Mouse (Mus musculus): ENCODE results near the gene Adcy7. TPM values are rescaled to one million over a fixed set of nuclear protein-coding genes. Genes with fewer than 3 reads are reported as not detected.

Gene Adcy7
- total RNA-seq, 2 experiments from 2014 or later, result 48.9 to 60.4 TPM

GRCm38 (mm10) chr8:88320134-88320533 lies 47.9 kb downstream of the Adcy7 start:
- ATAC-seq (replicated peaks; ENCODE audit: low FRiP score, low TSS enrichment, poor library complexity, severe bottlenecking), result no peak

GRCm38 (mm10) chr8:88321387-88321786 lies 49.2 kb downstream of the Adcy7 start:
- ATAC-seq (replicated peaks; ENCODE audit: low FRiP score, low TSS enrichment, poor library complexity, severe bottlenecking), result no peak

- no peak for ATAC-seq (replicated peaks; ENCODE audit: low FRiP score, low TSS enrichment, poor library complexity, severe bottlenecking)
Observed at GRCm38 (mm10) chr8:88323523-88323922, 51.3 kb downstream of the Adcy7 start.

- no peak for ATAC-seq (replicated peaks; ENCODE audit: low FRiP score, low TSS enrichment, poor library complexity, severe bottlenecking)
Observed at GRCm38 (mm10) chr8:88324760-88325159, 52.6 kb downstream of the Adcy7 start.

- no peak for ATAC-seq (replicated peaks; ENCODE audit: low FRiP score, low TSS enrichment, poor library complexity, severe bottlenecking)
Observed at GRCm38 (mm10) chr8:88325251-88325650, 53.0 kb downstream of the Adcy7 start.

- no peak for ATAC-seq (replicated peaks; ENCODE audit: low FRiP score, low TSS enrichment, poor library complexity, severe bottlenecking)
Observed at GRCm38 (mm10) chr8:88325795-88326194, 53.6 kb downstream of the Adcy7 start.

- no peak for ATAC-seq (replicated peaks; ENCODE audit: low FRiP score, low TSS enrichment, poor library complexity, severe bottlenecking)
Observed at GRCm38 (mm10) chr8:88326328-88326727, 54.1 kb downstream of the Adcy7 start.

- no peak for ATAC-seq (replicated peaks; ENCODE audit: low FRiP score, low TSS enrichment, poor library complexity, severe bottlenecking)
Observed at GRCm38 (mm10) chr8:88328689-88329088, 56.5 kb downstream of the Adcy7 start.

GRCm38 (mm10) chr8:88330816-88331215 lies 58.6 kb downstream of the Adcy7 start:
- ATAC-seq (replicated peaks; ENCODE audit: low FRiP score, low TSS enrichment, poor library complexity, severe bottlenecking), result no peak

- ATAC-seq (replicated peaks; ENCODE audit: low FRiP score, low TSS enrichment, poor library complexity, severe bottlenecking), result peak; percentile 40; the same call in 1 of the 2 replicates
Observed at GRCm38 (mm10) chr8:88334384-88334783, 62.2 kb downstream of the Adcy7 start.

GRCm38 (mm10) chr8:88334975-88335374 lies 62.8 kb downstream of the Adcy7 start:
- no peak for ATAC-seq (replicated peaks; ENCODE audit: low FRiP score, low TSS enrichment, poor library complexity, severe bottlenecking)

GRCm38 (mm10) chr8:88339221-88339620 lies 67.0 kb downstream of the Adcy7 start:
- ATAC-seq (replicated peaks; ENCODE audit: low FRiP score, low TSS enrichment, poor library complexity, severe bottlenecking), result no peak

GRCm38 (mm10) chr8:88339887-88340695 lies 67.9 kb downstream of the Adcy7 start:
- ATAC-seq (replicated peaks; ENCODE audit: low FRiP score, low TSS enrichment, poor library complexity, severe bottlenecking), result no peak

- no peak for ATAC-seq (replicated peaks; ENCODE audit: low FRiP score, low TSS enrichment, poor library complexity, severe bottlenecking)
Observed at GRCm38 (mm10) chr8:88342026-88342425, 69.8 kb downstream of the Adcy7 start.

- ATAC-seq (replicated peaks; ENCODE audit: low FRiP score, low TSS enrichment, poor library complexity, severe bottlenecking), result no peak
Observed at GRCm38 (mm10) chr8:88349046-88349445, 76.8 kb downstream of the Adcy7 start.

GRCm38 (mm10) chr8:88357226-88357933 lies 85.2 kb downstream of the Adcy7 start:
- no peak for ATAC-seq (replicated peaks; ENCODE audit: low FRiP score, low TSS enrichment, poor library complexity, severe bottlenecking)

- ATAC-seq (replicated peaks; ENCODE audit: low FRiP score, low TSS enrichment, poor library complexity, severe bottlenecking), result no peak
Observed at GRCm38 (mm10) chr8:88357946-88358345, 85.7 kb downstream of the Adcy7 start.

- no peak for ATAC-seq (replicated peaks; ENCODE audit: low FRiP score, low TSS enrichment, poor library complexity, severe bottlenecking)
Observed at GRCm38 (mm10) chr8:88359959-88360358, 87.8 kb downstream of the Adcy7 start.

- ATAC-seq (replicated peaks; ENCODE audit: low FRiP score, low TSS enrichment, poor library complexity, severe bottlenecking), result 0 out of 2 replicates have a peak, but pooled peaks have one; percentile 13
Observed at GRCm38 (mm10) chr8:88361044-88361707, 89.0 kb downstream of the Adcy7 start.

All from megakaryocyte-erythroid progenitor cell, adult 5-6 weeks (primary cell).